In genomic region chr16:16897056-16897584, GRCm38 (mm10) we compare ENCODE assay signal across 8 mouse cellular contexts. TPM values are rescaled to one million over a fixed set of nuclear protein-coding genes. Genes with fewer than 3 reads are reported as not detected.
A peak's percentile ranks its signal among the peaks of the same experiment; 100 is the strongest.
DNase-seq lines count a peak whose midpoint lies in the region; ATAC-seq and TF ChIP-seq lines count a peak whose summit lies in the region.

No protein-coding gene starts in this region.

- H3K36me3 ChIP-seq in limb, embryonic 14.5 days (ENCODE audit: control insufficient read depth, insufficient read depth, low read length), result peaks cover 20% of the 10 kb centered on the region
- peaks cover 10% of the 10 kb centered on the region for H3K36me3 ChIP-seq in stomach, embryonic 15.5 days

- H3K4me1 ChIP-seq in embryonic fibroblast, embryonic 13.5 days (ENCODE audit: control insufficient read depth, insufficient read depth, low read length), result no peaks in the 10 kb centered on the region
- peaks cover 7% of the 10 kb centered on the region; the same call in 1 of the 2 replicates for H3K4me1 ChIP-seq in limb, embryonic 14.5 days (ENCODE audit: control insufficient read depth, insufficient read depth, low read length)
- H3K4me1 ChIP-seq in stomach, embryonic 15.5 days, result peaks cover 11% of the 10 kb centered on the region; the same call in 1 of the 2 replicates

- 22% methylated on average over 10 of the region's 10 CpGs for WGBS in limb, embryonic 14.5 days
- WGBS in stomach, embryonic 15.5 days, result 21% methylated on average over 10 of the region's 10 CpGs

- ATAC-seq in limb, embryonic 14.5 days (ENCODE audit: low FRiP score, low read depth), result no peak
- no peak for ATAC-seq in stomach, embryonic 15.5 days (ENCODE audit: insufficient read depth, low FRiP score, low read depth)
- ATAC-seq in inflammation-experienced regulatory T-cells, adult 6 months, result no peak

- no peak for TF ChIP-seq POLR2A in embryonic fibroblast, embryonic 13.5 days (IDR thresholded peaks at IDR 0.05; ENCODE audit: low read depth, low read length)
- no peak for TF ChIP-seq POLR2A in limb, embryonic 14.5 days (IDR thresholded peaks at IDR 0.05; ENCODE audit: borderline replicate concordance, extremely low read depth, insufficient read depth, insufficient read length)

- peak overlapping the region; percentile 74 for H3K4me2 ChIP-seq in limb, embryonic 14.5 days (replicated peaks; ENCODE audit: low read depth, low read length, severe bottlenecking)
- peak overlapping the region; percentile 72 for H3K4me2 ChIP-seq in stomach, embryonic 15.5 days

- DNase-seq in embryo, embryonic 10.5 days (ENCODE audit: low spot score), result peak; percentile 17
- no peak for DNase-seq in embryo, embryonic 10 days (ENCODE audit: low spot score)
- DNase-seq in 3T3-L1 (ENCODE audit: low read depth, low spot score), result peak; percentile 47
- DNase-seq in limb, embryonic 14.5 days (ENCODE audit: low spot score), result no peak
- no peak for DNase-seq in spleen, postnatal 4 days (ENCODE audit: low spot score in 2 of 2)

- no peaks in the 10 kb centered on the region for H3K27me3 ChIP-seq in limb, embryonic 14.5 days (ENCODE audit: control insufficient read depth, insufficient read depth, low read length)
- H3K27me3 ChIP-seq in stomach, embryonic 15.5 days (replicated peaks), result no peaks in the 10 kb centered on the region

- TF ChIP-seq CTCF in embryonic fibroblast, embryonic 13.5 days (IDR thresholded peaks at IDR 0.05; ENCODE audit: borderline replicate concordance, insufficient read depth, low read length), result no peak

- H3K9me3 ChIP-seq in limb, embryonic 14.5 days (ENCODE audit: control insufficient read depth, low read length), result no peaks in the 10 kb centered on the region
- H3K9me3 ChIP-seq in stomach, embryonic 15.5 days, result no peaks in the 10 kb centered on the region

- H3K9ac ChIP-seq in limb, embryonic 14.5 days (ENCODE audit: low read depth, low read length, severe bottlenecking), result peak overlapping the region; percentile 69
- H3K9ac ChIP-seq in stomach, embryonic 15.5 days, result peak overlapping the region; percentile 44

- H3K27ac ChIP-seq in embryonic fibroblast, embryonic 13.5 days (ENCODE audit: insufficient read depth, low read length), result no peak overlapping the region
- peak overlapping the region; percentile 56 for H3K27ac ChIP-seq in limb, embryonic 14.5 days (replicated peaks; ENCODE audit: low read depth, low read length)
- H3K27ac ChIP-seq in stomach, embryonic 15.5 days, result peak overlapping the region; percentile 57

- peak overlapping the region; percentile 71 for H3K4me3 ChIP-seq in embryonic fibroblast, embryonic 13.5 days (ENCODE audit: insufficient read depth, low read length)
- H3K4me3 ChIP-seq in limb, embryonic 14.5 days (replicated peaks; ENCODE audit: low read length), result peak overlapping the region; percentile 62
- H3K4me3 ChIP-seq in stomach, embryonic 15.5 days (replicated peaks), result peak overlapping the region; percentile 70

RNA-seq across cellular contexts. Expression of gene Ppm1f, which starts 0.9 kb away (rescaled TPM):
- 25.5 and 28.0 TPM in 2 replicates for polyA plus RNA-seq in embryonic fibroblast, embryonic 13.5 days (2011; ENCODE audit: insufficient read length, low read depth, missing spikeins)
- 31.0 and 32.4 TPM in 2 replicates for polyA plus RNA-seq in limb, embryonic 14.5 days (2012; rRNA removed)
- polyA plus RNA-seq in limb, embryonic 14.5 days (2014; fragmentation: Nextera tagmentation; extraction: Ambion mirVana), result 22.0 and 24.2 TPM in 2 replicates
- 17.9 and 21.0 TPM in 2 replicates for polyA plus RNA-seq in stomach, embryonic 15.5 days (2015; fragmentation: Nextera tagmentation; extraction: Ambion mirVana)
- polyA plus RNA-seq in inflammation-experienced regulatory T-cells, adult 6 months (2017; shearing (Covaris generic)), result 10 to 100 TPM; 11.1 to 13.0 (median 11.7) TPM

RNA-seq across cellular contexts. Expression of gene Vpreb1, which starts 26.5 kb away (rescaled TPM):
- 3.8 TPM in 1 of 2 replicates, not detected in the other for polyA plus RNA-seq in embryonic fibroblast, embryonic 13.5 days (2011; ENCODE audit: insufficient read length, low read depth, missing spikeins)
- 4.0 and 5.6 TPM in 2 replicates for polyA plus RNA-seq in limb, embryonic 14.5 days (2012; rRNA removed)
- polyA plus RNA-seq in limb, embryonic 14.5 days (2014; fragmentation: Nextera tagmentation; extraction: Ambion mirVana), result 3.4 and 3.8 TPM in 2 replicates
- polyA plus RNA-seq in stomach, embryonic 15.5 days (2015; fragmentation: Nextera tagmentation; extraction: Ambion mirVana), result 3.0 and 3.9 TPM in 2 replicates
- 1 to 10 TPM in 2 of 3 experiments, not detected in 1; 1.2 to 1.4 TPM for polyA plus RNA-seq in inflammation-experienced regulatory T-cells, adult 6 months (2017; shearing (Covaris generic))

RNA-seq across cellular contexts. Expression of gene Top3b, which starts 26.6 kb away (rescaled TPM):
- 73.9 and 79.2 TPM in 2 replicates for polyA plus RNA-seq in embryonic fibroblast, embryonic 13.5 days (2011; ENCODE audit: insufficient read length, low read depth, missing spikeins)
- 120 and 136 TPM in 2 replicates for polyA plus RNA-seq in limb, embryonic 14.5 days (2012; rRNA removed)
- 71.5 and 86.8 TPM in 2 replicates for polyA plus RNA-seq in limb, embryonic 14.5 days (2014; fragmentation: Nextera tagmentation; extraction: Ambion mirVana)
- polyA plus RNA-seq in stomach, embryonic 15.5 days (2015; fragmentation: Nextera tagmentation; extraction: Ambion mirVana), result 53.5 and 54.9 TPM in 2 replicates
- 10 to 100 TPM; 38.9 to 76.8 (median 55.8) TPM for polyA plus RNA-seq in inflammation-experienced regulatory T-cells, adult 6 months (2017; shearing (Covaris generic))

RNA-seq across cellular contexts. Expression of gene Igll1, which starts 33.3 kb away (rescaled TPM):
- polyA plus RNA-seq in embryonic fibroblast, embryonic 13.5 days (2011; ENCODE audit: insufficient read length, low read depth, missing spikeins), result not detected in 2 replicates
- polyA plus RNA-seq in limb, embryonic 14.5 days (2012; rRNA removed), result 0.18 and 0.27 TPM in 2 replicates
- polyA plus RNA-seq in limb, embryonic 14.5 days (2014; fragmentation: Nextera tagmentation; extraction: Ambion mirVana), result 0.45 and 0.47 TPM in 2 replicates
- polyA plus RNA-seq in stomach, embryonic 15.5 days (2015; fragmentation: Nextera tagmentation; extraction: Ambion mirVana), result 1.2 and 1.6 TPM in 2 replicates
- not detected for polyA plus RNA-seq in inflammation-experienced regulatory T-cells, adult 6 months (2017; shearing (Covaris generic))

Comparison
In these comparisons a context has a peak if more than half of its experiments do, and no peak if none do; other contexts are left out.
1. DNase-seq: peak in embryo, embryonic 10.5 days (single experiment) and 3T3-L1 (single experiment); none in embryo, embryonic 10 days (single experiment), limb, embryonic 14.5 days (single experiment) and spleen, postnatal 4 days (0 of 2).
2. Peak in every context shown above with its lines, with median percentiles within 50 percentile points of each other: H3K4me3 ChIP-seq.